ENCODE assay signal across 8 mouse cellular contexts in genomic region chr9:66938836-66939235, GRCm38 (mm10). TPM values are rescaled to one million over a fixed set of nuclear protein-coding genes. Genes with fewer than 3 reads are reported as not detected.
DNase-seq lines count a peak whose midpoint lies in the region; ATAC-seq and TF ChIP-seq lines count a peak whose summit lies in the region.

No protein-coding gene starts in this region.

- DNase-seq in cerebellum, adult 11-12 months, result no peak
- peak; percentile 44 for DNase-seq in neural tube, embryonic 11.5 days (ENCODE audit: low spot score)
- DNase-seq in cerebellum, adult 8-10 months, result peak; percentile 59
- peak; percentile 90 for DNase-seq in lung, postnatal 0 days (ENCODE audit: low spot score)
- peak; percentile 43 for DNase-seq in thymus, postnatal 4 days

- TF ChIP-seq EP300 in lung, postnatal 0 days (IDR thresholded peaks at IDR 0.05), result no peak

- no peaks in the 10 kb centered on the region for H3K27me3 ChIP-seq in neural tube, embryonic 11.5 days (ENCODE audit: control insufficient read depth, insufficient read depth, low read length)
- H3K27me3 ChIP-seq in neural tube, embryonic 15.5 days (replicated peaks), result no peaks in the 10 kb centered on the region
- H3K27me3 ChIP-seq in heart, embryonic 16.5 days (ENCODE audit: control insufficient read depth, insufficient read depth, low read length), result no peaks in the 10 kb centered on the region
- no peaks in the 10 kb centered on the region for H3K27me3 ChIP-seq in lung, postnatal 0 days (replicated peaks; ENCODE audit: insufficient read depth, low read length)

- ATAC-seq in cerebellum, adult (ENCODE audit: insufficient number of reproducible peaks, low FRiP score, low TSS enrichment), result peak; percentile 85; the same call in 1 of the 2 replicates
- ATAC-seq in neural tube, embryonic 11.5 days (ENCODE audit: insufficient read depth, low FRiP score, low TSS enrichment), result no peak
- ATAC-seq in neural tube, embryonic 15.5 days (ENCODE audit: low FRiP score), result no peak
- peak; percentile 45; the same call in 1 of the 2 replicates for ATAC-seq in heart, embryonic 16.5 days (replicated peaks; ENCODE audit: extremely low read depth, insufficient read depth, low FRiP score)
- peak; percentile 72 for ATAC-seq in lung, postnatal 0 days

- WGBS in neural tube, embryonic 11.5 days, result 9% methylated on average over 4 of the region's 4 CpGs
- 9% methylated on average over 4 of the region's 4 CpGs for WGBS in neural tube, embryonic 15.5 days
- WGBS in heart, embryonic 16.5 days, result 3% methylated on average over 4 of the region's 4 CpGs
- 4% methylated on average over 4 of the region's 4 CpGs for WGBS in lung, postnatal 0 days

- no peaks in the 10 kb centered on the region for H3K9me3 ChIP-seq in neural tube, embryonic 11.5 days (ENCODE audit: control insufficient read depth, low read length)
- H3K9me3 ChIP-seq in neural tube, embryonic 15.5 days (replicated peaks), result no peaks in the 10 kb centered on the region
- H3K9me3 ChIP-seq in heart, embryonic 16.5 days (replicated peaks; ENCODE audit: control insufficient read depth, low read length), result no peaks in the 10 kb centered on the region
- no peaks in the 10 kb centered on the region for H3K9me3 ChIP-seq in lung, postnatal 0 days (ENCODE audit: low read length)

- H3K4me2 ChIP-seq in neural tube, embryonic 11.5 days (ENCODE audit: low read depth), result no peak overlapping the region
- H3K4me2 ChIP-seq in neural tube, embryonic 15.5 days, result no peak overlapping the region
- H3K4me2 ChIP-seq in heart, embryonic 16.5 days (ENCODE audit: low read depth, low read length), result no peak overlapping the region
- H3K4me2 ChIP-seq in lung, postnatal 0 days (replicated peaks; ENCODE audit: low read depth, low read length), result no peak overlapping the region

- no peak overlapping the region for H3K4me3 ChIP-seq in neural tube, embryonic 11.5 days (ENCODE audit: low read depth, low read length)
- no peak overlapping the region for H3K4me3 ChIP-seq in neural tube, embryonic 15.5 days (replicated peaks)
- H3K4me3 ChIP-seq in heart, embryonic 16.5 days (ENCODE audit: low read length), result no peak overlapping the region
- H3K4me3 ChIP-seq in lung, postnatal 0 days (ENCODE audit: low read depth, low read length), result no peak overlapping the region

- H3K4me1 ChIP-seq in neural tube, embryonic 11.5 days (ENCODE audit: control insufficient read depth, insufficient read depth, low read length), result no peaks in the 10 kb centered on the region; the same call in 1 of the 2 replicates
- H3K4me1 ChIP-seq in neural tube, embryonic 15.5 days, result peaks cover 7% of the 10 kb centered on the region
- H3K4me1 ChIP-seq in heart, embryonic 16.5 days (ENCODE audit: control insufficient read depth, insufficient read depth, low read length), result no peaks in the 10 kb centered on the region
- no peaks in the 10 kb centered on the region for H3K4me1 ChIP-seq in lung, postnatal 0 days (ENCODE audit: insufficient read depth, low read depth, low read length)

- H3K36me3 ChIP-seq in neural tube, embryonic 11.5 days (ENCODE audit: control insufficient read depth, insufficient read depth, low read length), result no peaks in the 10 kb centered on the region
- no peaks in the 10 kb centered on the region for H3K36me3 ChIP-seq in neural tube, embryonic 15.5 days
- no peaks in the 10 kb centered on the region for H3K36me3 ChIP-seq in heart, embryonic 16.5 days (ENCODE audit: control insufficient read depth, insufficient read depth)
- no peaks in the 10 kb centered on the region for H3K36me3 ChIP-seq in lung, postnatal 0 days (ENCODE audit: insufficient read depth, low read length)

- H3K9ac ChIP-seq in neural tube, embryonic 11.5 days (ENCODE audit: low read length), result no peak overlapping the region
- H3K9ac ChIP-seq in neural tube, embryonic 15.5 days (replicated peaks), result no peak overlapping the region
- H3K9ac ChIP-seq in heart, embryonic 16.5 days (ENCODE audit: low read length), result no peak overlapping the region
- H3K9ac ChIP-seq in lung, postnatal 0 days (replicated peaks; ENCODE audit: low read depth), result no peak overlapping the region

- peak; percentile 92 for TF ChIP-seq CTCF in lung, postnatal 0 days (IDR thresholded peaks at IDR 0.05)

- H3K27ac ChIP-seq in neural tube, embryonic 11.5 days (ENCODE audit: low read depth, low read length), result no peak overlapping the region
- H3K27ac ChIP-seq in neural tube, embryonic 15.5 days (replicated peaks), result no peak overlapping the region
- H3K27ac ChIP-seq in heart, embryonic 16.5 days (ENCODE audit: low read length), result no peak overlapping the region
- H3K27ac ChIP-seq in lung, postnatal 0 days (ENCODE audit: low read length), result no peak overlapping the region

RNA-seq across cellular contexts. Expression of gene Rps27l, which starts 7.0 kb away (rescaled TPM):
- 583 and 637 TPM in 2 replicates for polyA plus RNA-seq in neural tube, embryonic 11.5 days (2014; fragmentation: Nextera tagmentation; extraction: Ambion mirVana)
- 234 and 310 TPM in 2 replicates for polyA plus RNA-seq in neural tube, embryonic 15.5 days (2015; fragmentation: Nextera tagmentation; extraction: Ambion mirVana)
- polyA plus RNA-seq in heart, embryonic 16.5 days (2015; fragmentation: Nextera tagmentation; extraction: Ambion mirVana), result 437 and 444 TPM in 2 replicates
- polyA plus RNA-seq in lung, postnatal 0 days (2015; fragmentation: Nextera tagmentation; extraction: Ambion mirVana), result 572 and 579 TPM in 2 replicates

RNA-seq across cellular contexts. Expression of gene Rab8b, which starts 19.3 kb away (rescaled TPM):
- 24.5 and 26.9 TPM in 2 replicates for polyA plus RNA-seq in neural tube, embryonic 11.5 days (2014; fragmentation: Nextera tagmentation; extraction: Ambion mirVana)
- polyA plus RNA-seq in neural tube, embryonic 15.5 days (2015; fragmentation: Nextera tagmentation; extraction: Ambion mirVana), result 30.8 and 32.1 TPM in 2 replicates
- polyA plus RNA-seq in heart, embryonic 16.5 days (2015; fragmentation: Nextera tagmentation; extraction: Ambion mirVana), result 17.2 and 17.6 TPM in 2 replicates
- polyA plus RNA-seq in lung, postnatal 0 days (2015; fragmentation: Nextera tagmentation; extraction: Ambion mirVana), result 15.6 and 20.4 TPM in 2 replicates

RNA-seq across cellular contexts. Expression of gene Lactb, which starts 36.4 kb away (rescaled TPM):
- 11.7 and 11.9 TPM in 2 replicates for polyA plus RNA-seq in neural tube, embryonic 11.5 days (2014; fragmentation: Nextera tagmentation; extraction: Ambion mirVana)
- 12.4 and 12.7 TPM in 2 replicates for polyA plus RNA-seq in neural tube, embryonic 15.5 days (2015; fragmentation: Nextera tagmentation; extraction: Ambion mirVana)
- polyA plus RNA-seq in heart, embryonic 16.5 days (2015; fragmentation: Nextera tagmentation; extraction: Ambion mirVana), result 5.4 and 6.3 TPM in 2 replicates
- 13.8 and 15.4 TPM in 2 replicates for polyA plus RNA-seq in lung, postnatal 0 days (2015; fragmentation: Nextera tagmentation; extraction: Ambion mirVana)

Comparison
In these comparisons a context has a peak if more than half of its experiments do, and no peak if none do; other contexts are left out.
1. ATAC-seq: peak in cerebellum, adult (single experiment), heart, embryonic 16.5 days (single experiment) and lung, postnatal 0 days (single experiment); none in neural tube, embryonic 11.5 days (single experiment) and neural tube, embryonic 15.5 days (single experiment).